Mouse (Mus musculus) right cerebral cortex, postnatal 14 days (tissue): Measurements from ENCODE around the gene Btnl1.

ENCODE experiments used
- DNase-seq: peaks from one replicate; pipeline ENCODE4 v3.0.0; 2022

Btnl1 gene

DNA sequence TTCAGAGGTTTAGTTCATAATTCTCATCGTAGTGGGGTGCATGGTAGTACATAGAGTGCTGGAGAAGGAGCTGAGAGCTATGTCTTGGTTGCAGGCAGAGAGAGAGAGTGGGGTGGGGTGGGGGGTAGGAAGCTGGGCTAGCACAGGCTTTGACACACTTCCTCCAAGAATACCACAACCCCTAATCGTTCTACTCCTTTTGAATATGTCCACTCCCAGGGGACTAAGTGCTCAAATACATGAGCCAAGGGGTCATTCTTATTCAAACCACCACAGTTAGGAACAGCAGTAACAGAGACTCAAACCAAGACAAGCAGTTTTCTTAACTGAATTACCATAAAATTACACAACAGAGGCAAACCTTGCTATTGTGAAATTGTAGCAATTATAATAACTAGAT, 9.7 kb downstream of the Btnl1 start:
- DNase-seq = no peak

- no peak for DNase-seq
Observed at GRCm38 (mm10) chr17:34388513-34388912, 11.6 kb downstream of the Btnl1 start.

- DNase-seq = no peak
Observed at GRCm38 (mm10) chr17:34391507-34391906, 14.6 kb downstream of the Btnl1 start.

- peak; percentile 17 for DNase-seq
Observed at GRCm38 (mm10) chr17:34392321-34392720, 15.4 kb downstream of the Btnl1 start.

DNA sequence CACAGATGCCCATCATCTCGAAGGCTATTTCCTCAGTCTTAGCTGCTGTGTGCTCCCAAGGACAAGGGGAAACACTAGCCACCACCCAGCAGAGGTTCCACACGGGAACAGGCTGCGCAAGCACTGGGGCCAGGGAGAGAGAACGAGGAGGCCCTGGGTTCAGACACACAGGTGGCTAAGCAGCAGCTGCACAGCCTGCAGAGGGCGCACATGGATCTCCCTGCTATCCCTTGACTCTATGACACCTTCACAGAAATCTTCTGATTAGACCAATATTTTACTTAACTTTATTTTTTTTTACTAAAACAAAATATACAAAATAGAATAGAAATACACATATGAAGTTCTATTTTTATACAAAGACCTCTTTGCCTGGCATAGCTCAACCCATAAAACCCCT, 20.4 kb downstream of the Btnl1 start:
- DNase-seq = peak; percentile 23

- DNase-seq = no peak
Observed at GRCm38 (mm10) chr17:34398058-34398710, 21.3 kb downstream of the Btnl1 start.

DNA sequence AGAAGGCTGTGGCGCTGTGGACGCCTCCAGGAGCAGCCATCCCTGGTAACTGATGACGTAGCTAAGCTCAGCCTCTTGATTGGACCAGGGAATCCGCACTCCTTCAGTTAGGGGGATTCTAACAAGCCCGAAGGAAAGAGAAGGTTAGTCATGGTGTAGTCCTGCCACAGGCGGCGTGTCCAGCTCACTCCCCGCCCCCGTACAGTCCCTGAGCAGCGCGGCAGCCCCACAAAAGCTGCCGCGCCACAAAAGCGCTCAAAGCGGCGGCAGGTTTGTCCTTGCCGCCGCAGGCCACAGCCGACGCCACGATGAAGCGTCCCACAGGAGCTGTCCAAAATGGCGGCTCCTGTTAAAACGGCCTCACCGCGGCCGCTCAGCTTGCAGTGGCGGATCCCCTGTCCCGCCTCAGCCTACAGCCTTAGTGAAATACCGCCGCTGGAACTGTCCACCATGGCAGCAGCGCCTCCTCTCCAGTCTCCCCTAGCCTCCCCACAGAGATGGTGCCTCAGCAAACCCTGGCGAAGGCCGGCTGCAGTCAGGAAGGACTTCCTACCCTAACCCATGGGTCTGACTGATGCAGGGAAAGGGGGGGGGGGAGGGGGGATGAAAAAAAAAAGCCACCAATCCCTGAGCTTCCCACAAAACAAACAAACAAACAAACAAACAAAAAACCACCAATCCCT, 21.9 kb downstream of the Btnl1 start, which contains the start of gene BC051142:
TSS of gene BC051142 (plus strand) at position 110 of the 683 bp plus-strand sequence.
- DNase-seq = peak; percentile 80

DNA sequence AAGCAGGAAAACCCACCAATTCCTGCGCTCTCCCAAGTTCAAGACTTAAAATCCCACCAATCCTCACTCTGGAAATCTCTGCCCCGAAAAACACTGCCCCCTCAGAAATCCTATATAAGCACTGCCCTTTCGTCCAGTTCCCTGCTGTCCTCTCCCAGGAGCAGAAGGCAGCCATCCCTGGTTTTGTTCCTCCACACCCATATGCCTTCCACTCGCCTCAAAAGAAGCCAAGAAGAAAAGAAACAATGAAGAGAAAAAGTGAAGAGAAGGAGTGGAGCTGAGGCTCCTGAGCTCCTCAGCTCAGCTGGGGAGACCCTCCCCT, 22.4 kb downstream of the Btnl1 start:
- no peak for DNase-seq

DNA sequence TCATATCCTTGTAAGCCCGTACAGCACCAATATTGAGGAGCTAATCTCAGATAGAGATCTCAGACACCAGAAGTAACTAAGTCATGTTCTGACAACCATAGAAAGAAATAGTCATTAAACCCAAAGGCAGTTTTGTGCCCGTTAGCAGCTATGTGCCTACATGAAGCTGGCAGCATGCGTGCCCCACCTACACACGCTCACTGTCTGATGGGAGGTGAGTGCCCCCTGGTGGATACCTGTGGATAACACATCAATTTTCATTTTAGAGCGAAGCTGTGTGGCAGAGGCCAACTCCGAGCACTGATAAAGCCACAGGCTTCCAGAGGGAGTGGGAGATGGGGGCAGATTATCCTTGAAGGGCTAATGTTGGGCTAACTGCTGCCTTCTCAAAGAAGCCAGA, 34.2 kb downstream of the Btnl1 start:
- DNase-seq = peak; percentile 60

DNA sequence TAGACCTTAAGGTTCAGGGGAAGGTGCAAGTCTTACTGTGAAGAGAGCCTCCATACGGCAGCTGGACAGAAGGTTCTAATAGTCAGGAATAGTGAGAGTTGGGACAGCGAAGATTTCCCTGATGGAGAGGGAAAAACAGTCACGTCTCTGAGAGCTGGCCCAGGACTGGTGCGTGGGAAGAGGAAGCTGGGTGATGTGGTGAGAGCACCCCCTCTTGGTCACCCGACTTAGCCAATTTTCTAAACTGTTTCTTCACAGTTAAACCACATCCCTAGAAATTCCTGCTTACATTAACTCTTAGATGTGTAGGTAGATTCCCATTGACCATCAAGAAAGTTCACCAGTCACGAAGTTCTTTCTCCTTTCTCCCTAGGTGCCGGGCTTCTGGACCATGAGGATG, 43.1 kb downstream of the Btnl1 start:
- DNase-seq = no peak

DNA sequence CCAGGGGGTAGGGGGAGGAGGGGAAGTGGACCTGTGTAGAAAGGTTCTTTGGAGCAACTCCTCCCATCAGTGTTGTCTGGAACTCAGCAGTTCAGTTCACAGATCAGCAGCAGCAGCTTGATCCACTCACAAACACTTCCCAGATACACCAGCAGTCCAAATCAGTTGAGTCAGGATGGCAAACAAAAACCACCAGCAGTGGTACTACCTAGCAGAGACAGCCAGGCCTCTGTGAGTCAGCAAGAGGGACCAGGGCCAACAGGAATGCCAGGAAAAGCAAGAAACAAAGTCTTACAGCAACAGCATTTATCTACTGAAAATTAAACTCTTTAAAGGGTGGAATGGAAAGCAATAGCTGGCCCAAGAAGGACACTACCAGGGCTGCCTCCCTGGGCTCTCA, 50.7 kb downstream of the Btnl1 start:
- DNase-seq = no peak
